Mouse (Mus musculus): ENCODE measurements around the gene Sh3bgrl3.

DNA sequence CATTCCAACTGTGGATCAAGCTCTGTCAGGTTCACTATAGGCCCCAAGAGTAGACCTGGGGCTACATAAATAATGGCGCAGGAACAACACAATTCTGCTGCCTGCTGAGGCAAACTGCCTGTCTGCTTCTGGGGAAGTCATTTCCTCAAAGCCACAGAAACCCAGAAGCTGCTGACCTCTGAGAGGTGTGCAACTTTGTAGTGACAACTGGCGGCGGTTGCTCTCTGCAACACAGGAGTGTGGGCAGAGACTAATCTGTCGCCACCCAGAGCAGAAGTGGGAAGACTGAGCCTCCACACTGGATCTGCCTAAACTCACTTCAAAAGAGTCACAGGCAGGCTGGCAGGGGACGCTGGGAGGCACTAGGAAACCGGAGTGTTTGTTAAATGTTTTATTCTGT, 893 bp upstream of the Sh3bgrl3 start:
- TF ChIP-seq CTCF (IDR thresholded peaks at IDR 0.05; ENCODE audit: low read depth, low read length) (no peak), POLR2A (IDR thresholded peaks at IDR 0.05; ENCODE audit: borderline replicate concordance, low read depth, low read length) (no peak)

Measured in bone marrow macrophage, adult 2 months (primary cell).